Mouse (Mus musculus) E14TG2a.4 (cell line): Measurements from ENCODE around the gene Gm20388.

Experiments
- CTCF ChIP-seq: conservative IDR thresholded peaks from 2 replicates; pipeline ENCODE4 v1.5.1; 2014; ENCODE audit warnings: low read length
- NANOG ChIP-seq: IDR thresholded peaks from 2 replicates; pipeline ENCODE4 v1.6.1; 2014; ENCODE audit warnings: borderline replicate concordance, low read length, mixed read lengths

DNA sequence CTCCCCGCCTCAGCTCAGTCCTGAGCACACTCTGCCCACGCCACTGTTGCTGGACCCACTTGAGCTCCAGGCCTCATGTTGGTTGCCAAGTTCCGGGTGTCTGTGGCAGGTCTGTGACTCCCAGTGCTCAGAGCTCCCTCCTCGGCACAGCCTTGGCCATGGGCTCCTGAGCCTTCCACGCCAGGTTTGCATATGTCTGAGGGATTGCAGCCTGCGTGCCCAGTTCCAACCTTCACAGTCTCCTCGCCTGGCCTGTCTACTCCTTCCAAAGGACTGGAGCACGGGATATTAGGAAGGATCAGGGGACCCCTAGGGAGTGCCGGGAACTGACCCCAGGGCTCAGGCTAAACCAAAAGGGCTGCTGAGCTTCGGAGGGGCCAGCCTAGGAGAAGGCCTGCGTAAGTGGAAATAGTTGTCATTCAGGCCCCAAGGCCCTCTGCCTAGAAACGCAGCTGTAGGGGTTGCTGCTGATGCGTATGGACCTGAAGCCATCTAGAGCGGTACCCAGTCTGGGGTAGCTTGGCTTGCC is 1744.4 kb downstream of the Gm20388 start:
- no peak for TF ChIP-seq CTCF
- TF ChIP-seq NANOG = no peak
